Mouse (Mus musculus) gonadal fat pad, adult 2 months (tissue): Measurements from ENCODE around the gene Map2k6. TPM values are rescaled to one million over a fixed set of nuclear protein-coding genes. Genes with fewer than 3 reads are reported as not detected.
A peak's percentile ranks its signal among the peaks of the same experiment; 100 is the strongest.
"Not testable (repeated sequence)": the region's sequence is repeated elsewhere in the genome, so short reads cannot be mapped to it uniquely, and the experiment has no call there.

Source experiments
- DNase-seq: peaks from one replicate; pipeline ENCODE4 v3.0.0-alpha.2; 2012; ENCODE audit warnings: low read depth
- polyA plus RNA-seq: library from polyadenylated mRNA; depleted of rRNA; stranded (reverse); fragments of >200 nt; gene quantifications from 2 replicates; pipeline ENCODE4 v1.2.3, GENCODE M21; 2012; rRNA removed

Map2k6 gene
- 2.8 and 2.9 TPM in 2 replicates for polyA plus RNA-seq

DNA sequence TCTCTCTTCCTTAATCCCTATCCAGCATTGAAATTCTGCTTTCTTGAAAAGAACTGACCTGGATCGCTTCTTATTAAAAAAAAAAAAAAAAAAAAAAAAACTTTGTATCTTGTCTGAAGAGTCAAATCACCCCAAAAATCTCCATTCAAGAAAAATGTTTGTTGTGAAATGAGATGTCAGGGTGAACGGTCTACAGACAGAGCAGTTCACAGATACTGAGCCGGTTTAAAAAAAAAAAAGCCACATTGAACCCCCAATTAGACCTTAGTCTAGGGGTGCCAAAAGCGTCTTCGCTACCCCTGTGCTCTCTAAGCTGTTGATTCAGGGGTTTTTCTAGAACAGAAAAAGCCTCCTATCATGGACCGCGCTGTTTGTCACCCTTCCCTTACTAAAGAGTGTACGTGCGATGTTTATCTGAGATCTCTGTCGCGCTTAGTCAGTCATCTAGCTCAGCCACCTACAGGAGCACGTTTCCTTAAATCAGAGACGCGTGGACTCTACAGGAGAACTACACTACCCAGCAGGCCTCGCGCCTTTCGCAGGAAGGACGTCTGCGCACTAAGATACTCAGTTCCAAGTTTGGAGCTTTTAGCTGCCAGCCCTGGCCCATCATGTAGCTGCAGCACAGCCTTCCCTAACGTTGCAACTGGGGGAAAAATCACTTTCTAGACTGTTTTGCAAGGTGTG is at the start of gene Map2k6:
Map2k6 (plus strand) TSS at position 570 of the 687 bp plus-strand sequence.
- peak; percentile 67 for DNase-seq

DNA sequence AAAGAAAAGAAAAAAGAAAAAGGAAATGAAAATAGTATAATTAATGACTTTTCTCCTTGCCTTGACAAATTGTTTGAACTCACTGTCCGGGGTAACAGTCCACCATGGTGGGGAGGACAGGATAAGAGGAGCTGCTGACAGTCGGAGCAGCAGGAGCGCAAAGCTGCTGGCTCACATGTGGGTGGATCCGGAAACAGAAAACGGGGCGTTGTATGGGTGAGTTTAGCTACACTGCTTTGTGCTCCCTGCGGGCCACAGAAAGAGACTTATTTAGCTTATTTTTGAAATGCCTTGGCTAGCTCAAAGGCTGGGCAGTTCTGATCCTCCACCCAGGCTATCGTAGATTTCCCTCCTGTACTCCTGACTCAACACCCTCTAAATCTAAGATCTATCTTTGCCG is 44.7 kb upstream of the Map2k6 start:
- no peak for DNase-seq

DNA sequence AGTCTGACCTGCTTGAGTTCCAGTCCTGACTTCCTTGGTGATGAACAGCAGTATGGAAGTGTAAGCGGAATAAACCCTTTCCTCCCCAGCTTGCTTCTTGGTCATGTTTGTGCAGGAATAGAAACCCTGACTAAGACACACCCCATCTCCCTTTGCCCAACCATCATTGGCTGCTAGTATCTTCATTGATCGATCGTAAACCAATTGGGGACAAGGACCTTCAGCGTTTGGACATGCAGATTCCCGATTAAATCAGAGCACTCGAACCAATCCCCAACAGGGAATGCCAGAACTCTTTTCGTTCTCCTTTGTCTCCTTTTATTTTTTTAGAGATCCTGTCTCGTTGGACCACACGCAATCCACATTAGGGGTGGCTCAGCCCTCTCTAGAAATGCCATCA is 43.8 kb upstream of the Map2k6 start:
- DNase-seq, result not testable (repeated sequence)

DNA sequence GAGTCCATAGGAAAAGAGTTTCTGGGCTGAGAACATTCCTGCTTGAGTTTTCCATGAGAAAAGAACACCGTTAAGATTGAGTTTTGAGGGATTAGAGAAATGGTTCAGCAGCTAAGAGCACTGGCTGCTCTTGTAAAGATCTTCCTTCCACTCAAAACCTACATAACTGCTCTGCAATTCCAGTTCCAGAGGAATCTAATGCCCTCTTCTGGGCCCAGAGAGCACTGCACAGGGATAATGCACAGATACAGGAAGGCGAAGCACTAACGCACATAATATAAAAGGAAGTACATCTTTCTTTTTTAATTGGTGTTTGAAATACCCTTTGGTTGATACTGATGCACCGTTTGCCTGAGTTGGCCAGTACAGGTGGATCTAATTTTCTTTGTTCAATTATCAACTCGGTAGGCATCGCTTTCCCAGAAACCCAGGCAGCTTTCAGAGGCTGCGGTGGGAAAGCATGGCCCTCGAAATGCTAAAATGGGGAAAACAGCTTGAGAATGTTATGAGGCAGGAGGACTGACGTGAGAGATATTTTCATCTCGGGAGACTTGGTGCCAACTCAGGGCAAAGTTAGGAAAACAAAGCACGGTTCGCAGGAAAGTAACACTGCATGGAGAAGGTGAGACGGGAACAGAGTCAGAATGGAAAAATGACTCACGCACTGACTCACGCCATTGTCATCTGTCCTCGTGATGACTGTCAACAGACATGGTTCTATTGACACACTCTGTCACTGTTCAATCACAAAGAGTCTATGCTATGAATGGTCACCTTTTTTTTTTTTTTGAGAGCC is 41.0 kb upstream of the Map2k6 start:
- DNase-seq, result no peak

GRCm38 (mm10) chr11:110365016-110365415 is 33.9 kb upstream of the Map2k6 start:
- no peak for DNase-seq

GRCm38 (mm10) chr11:110366902-110367301 is 32.0 kb upstream of the Map2k6 start:
- no peak for DNase-seq

DNA sequence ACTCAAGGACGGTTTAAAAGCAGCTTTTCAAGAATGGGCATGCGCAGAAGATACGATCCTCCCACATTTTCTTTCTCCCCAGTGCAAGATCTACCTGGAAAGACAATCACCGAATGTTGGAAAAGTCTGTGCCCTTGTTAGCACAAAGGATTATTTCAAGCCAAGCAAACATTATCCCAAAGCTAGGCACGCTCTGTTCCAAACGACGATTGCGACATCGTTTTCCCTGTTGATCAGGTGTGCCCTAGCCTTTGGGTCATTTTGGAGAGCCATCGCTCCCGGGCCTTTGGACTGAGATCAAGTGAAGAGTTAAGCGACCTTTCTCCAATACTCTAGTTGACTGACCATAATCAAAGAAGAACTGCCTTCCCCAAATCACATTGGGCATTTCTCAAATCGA is 31.3 kb upstream of the Map2k6 start:
- DNase-seq, result peak; percentile 90

GRCm38 (mm10) chr11:110369312-110370019 is 29.5 kb upstream of the Map2k6 start:
- DNase-seq, result no peak

- DNase-seq, result no peak
Observed at GRCm38 (mm10) chr11:110371827-110372226, 27.1 kb upstream of the Map2k6 start.

DNA sequence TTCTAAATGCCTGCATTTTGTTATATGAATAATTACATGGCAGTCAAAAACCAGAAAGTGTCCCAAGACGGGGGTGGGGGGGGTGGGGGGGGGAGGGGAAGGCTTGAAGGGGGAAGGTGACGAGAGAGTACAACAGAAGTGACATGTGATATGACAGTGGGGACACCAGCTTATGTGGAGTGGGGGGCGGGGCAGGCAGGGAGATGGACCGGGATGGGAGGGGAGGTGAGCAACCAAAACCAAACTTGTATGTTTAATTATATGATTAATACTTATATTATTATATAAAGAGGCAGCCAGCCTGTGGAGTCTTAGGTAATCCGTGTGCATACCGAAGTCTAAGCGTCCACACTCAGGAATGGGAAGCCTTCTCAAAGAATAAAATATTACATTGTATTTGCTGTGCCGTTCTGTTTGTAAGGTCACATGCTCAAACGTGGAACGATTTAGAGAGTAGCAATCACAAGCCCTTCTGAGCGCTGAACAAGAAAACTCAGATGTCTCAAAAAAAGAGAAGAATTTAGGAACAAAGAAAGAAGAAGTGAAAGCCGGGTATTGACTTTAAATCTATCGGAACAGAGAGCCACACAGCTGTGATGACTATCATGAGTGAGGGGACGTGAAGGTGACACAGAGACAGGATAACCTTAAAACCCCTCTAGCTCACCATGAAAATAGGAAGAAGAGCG is 26.5 kb upstream of the Map2k6 start:
- no peak for DNase-seq

GRCm38 (mm10) chr11:110374036-110374435 is 24.9 kb upstream of the Map2k6 start:
- no peak for DNase-seq

DNA sequence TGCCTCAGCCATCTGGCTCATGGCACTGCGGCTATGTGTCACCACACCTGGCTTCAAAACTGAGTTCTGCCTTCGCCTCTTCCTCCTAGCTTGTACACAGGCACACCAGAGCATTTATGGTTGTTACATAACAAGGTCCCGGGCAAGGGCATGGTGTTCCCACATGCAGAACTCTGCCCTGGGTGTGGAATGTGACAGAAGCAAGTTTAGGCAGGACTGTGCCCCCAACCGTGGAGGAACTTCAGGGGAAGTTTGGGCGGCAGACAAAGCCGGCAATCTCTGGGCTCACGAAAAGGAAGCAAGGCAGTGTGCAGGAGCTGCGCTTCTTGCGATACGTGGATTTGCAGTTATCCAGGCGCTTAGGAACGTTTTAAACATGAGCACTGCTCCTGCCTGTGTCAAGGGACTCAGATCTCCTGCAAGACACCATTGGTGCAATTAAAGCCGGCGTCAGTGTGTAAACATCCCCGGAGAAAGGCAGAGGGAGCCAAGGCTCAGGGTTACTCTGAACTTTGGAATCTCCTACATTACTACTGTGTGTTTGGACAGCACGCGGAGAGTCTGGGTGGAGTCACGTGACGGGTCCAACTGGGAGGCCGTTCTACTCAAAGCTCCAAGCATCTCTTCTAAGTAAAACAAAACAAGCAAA is 19.1 kb upstream of the Map2k6 start:
- DNase-seq, result peak; percentile 79

- DNase-seq, result no peak
Observed at GRCm38 (mm10) chr11:110380310-110380668, 18.6 kb upstream of the Map2k6 start.

- no peak for DNase-seq
Observed at GRCm38 (mm10) chr11:110385487-110385886, 13.4 kb upstream of the Map2k6 start.

DNA sequence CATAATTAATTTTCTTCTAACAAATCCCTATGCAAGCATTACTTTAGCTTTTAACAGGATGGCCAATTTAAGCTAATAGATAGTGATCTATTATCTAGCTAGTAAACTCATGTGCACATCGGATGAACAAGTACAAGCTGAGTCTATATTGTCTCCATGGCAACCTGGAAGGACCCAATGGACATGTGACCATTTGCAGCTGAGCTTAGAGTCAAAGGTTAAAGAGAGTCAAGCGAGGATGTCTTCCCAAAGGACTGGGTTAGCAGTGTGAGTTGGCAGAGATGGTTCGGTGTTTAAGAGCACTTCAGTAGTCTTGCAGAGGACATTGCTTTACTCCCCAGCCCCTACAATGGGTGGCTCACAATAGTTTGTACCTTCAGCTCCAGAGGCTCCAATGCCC is 6.2 kb upstream of the Map2k6 start:
- DNase-seq, result no peak

DNA sequence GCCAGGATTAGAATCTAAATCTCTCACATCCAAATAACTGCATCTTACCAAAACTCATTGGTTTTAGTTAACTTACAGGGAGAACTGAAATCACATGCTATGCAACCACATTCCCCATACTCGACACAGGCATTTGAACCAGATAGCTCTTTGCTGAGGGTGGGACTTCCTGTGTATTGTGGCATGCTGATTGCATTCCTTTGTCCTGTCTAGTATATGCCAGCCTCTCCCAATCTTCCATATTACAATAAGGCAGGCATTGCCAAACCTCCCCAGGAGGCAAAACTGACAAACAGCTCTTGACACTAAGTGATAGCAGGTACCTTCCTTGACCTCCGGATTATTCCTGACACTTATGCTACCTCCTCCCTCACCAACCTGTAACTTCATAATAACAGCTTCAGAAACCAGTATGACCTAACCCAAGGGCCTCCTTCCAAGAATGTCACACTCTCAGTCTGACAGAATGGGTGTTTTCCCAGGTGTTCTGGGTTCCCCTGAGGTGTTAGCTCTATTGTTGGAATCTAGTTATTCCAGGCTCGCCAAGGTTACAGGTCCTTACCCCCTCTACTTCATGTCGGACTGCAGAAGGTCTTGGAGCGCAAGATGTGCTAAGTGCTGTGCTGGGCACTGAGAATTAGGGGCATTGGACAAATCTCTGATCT is 4.0 kb upstream of the Map2k6 start:
- no peak for DNase-seq

DNA sequence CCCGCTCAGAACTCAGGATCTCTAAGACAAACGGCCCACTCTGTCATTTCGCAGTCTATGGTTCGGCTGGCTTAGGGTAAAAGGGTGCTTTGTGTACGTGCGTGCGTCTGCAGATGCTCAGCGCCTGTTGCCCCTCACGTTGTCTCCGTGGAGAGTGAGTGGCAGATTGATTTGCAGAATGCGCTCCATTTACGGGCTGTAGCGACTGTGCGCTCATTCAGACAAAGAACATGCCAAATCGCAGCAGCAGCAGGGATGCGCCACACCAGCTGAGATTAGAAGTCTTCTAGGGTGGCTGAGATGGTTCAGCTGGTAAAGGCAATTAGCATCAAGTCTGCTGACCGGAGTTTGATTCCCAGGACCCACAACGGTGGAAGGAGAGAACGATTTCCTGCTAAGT is 2.8 kb upstream of the Map2k6 start:
- DNase-seq, result no peak

DNA sequence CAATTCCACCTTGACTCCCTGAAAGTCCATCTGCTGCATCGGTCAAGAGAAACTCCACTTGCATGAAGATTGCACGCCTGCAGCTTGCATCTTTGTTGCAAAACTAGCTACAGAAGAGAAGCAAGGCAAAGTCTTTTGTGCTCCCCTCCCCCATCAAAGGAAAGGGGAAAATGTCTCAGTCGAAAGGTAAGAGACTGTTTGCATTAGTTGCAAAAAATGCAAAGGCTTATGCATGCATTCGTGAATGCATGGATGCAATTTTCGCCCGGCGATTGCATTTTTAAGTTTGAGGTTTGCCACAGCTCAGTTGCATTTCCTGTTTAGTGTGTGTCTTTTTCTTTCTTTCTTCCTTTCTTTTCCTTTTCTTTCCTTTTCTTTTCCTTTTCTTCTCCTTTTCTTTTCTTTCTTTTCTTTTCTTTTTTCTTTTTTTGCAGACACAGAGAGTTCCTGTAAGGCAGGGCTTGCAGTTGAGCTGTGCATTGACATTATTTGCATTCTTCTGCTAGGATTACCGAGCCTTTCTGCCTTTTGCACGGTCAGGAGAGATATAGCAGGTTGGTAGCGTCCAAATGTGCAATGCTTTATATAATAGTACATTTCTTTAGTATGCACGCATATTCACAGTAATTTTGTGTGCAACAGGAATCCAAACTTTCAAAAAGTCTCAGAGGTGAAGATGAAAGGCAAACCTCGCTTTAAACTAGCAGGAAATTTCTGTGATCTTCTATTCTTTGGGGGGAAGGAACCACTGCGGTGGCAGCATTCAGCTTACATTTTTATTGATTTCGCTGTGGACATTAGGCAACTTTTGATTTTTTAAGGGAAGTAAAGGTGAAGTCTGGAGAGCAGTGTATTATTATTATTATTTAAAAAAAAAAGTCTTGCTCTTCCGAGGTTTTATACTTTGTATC is 573 bp downstream of the Map2k6 start:
- DNase-seq, result peak; percentile 54

GRCm38 (mm10) chr11:110400283-110400682 is 1.4 kb downstream of the Map2k6 start:
- no peak for DNase-seq

- DNase-seq, result no peak
Observed at GRCm38 (mm10) chr11:110402671-110403070, 3.7 kb downstream of the Map2k6 start.
